Comparison of ENCODE assay signal across 8 mouse cellular contexts in the genomic region with DNA sequence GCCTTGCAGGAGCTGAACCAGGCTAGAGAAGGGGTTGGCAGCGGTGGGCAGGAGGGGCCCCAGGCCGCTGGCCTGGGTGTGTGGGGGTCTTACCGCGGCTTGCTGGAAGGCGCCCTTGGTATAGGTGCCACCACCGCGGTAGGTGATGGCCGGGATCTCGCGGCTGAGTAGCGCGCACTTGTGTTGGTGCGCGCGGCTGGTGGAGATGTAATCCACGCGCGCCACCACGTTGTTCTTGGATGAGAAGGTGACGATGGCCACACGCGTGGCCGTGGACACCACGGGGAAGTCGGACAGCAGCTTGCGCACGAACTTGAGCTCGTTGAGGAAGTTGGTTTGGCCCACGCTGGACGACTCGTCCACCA. TPM values are rescaled to one million over a fixed set of nuclear protein-coding genes. Genes with fewer than 3 reads are reported as not detected.
DNase-seq lines count a peak whose midpoint lies in the region; ATAC-seq and TF ChIP-seq lines count a peak whose summit lies in the region.

No protein-coding gene starts in this region.

- H3K27me3 ChIP-seq in kidney, postnatal 0 days (ENCODE audit: insufficient read depth, low read length): peaks cover 10% of the 10 kb centered on the region; the same call in 1 of the 2 replicates
- H3K27me3 ChIP-seq in embryonic facial prominence, embryonic 13.5 days: peaks cover 17% of the 10 kb centered on the region
- H3K27me3 ChIP-seq in hindbrain, postnatal 0 days (ENCODE audit: insufficient read depth, low read length): peaks cover 13% of the 10 kb centered on the region; the same call in 1 of the 2 replicates
- peaks cover 9% of the 10 kb centered on the region for H3K27me3 ChIP-seq in midbrain, postnatal 0 days (ENCODE audit: insufficient read depth, low read length)

- no peaks in the 10 kb centered on the region for H3K4me1 ChIP-seq in kidney, postnatal 0 days (replicated peaks; ENCODE audit: insufficient read depth, low read length)
- H3K4me1 ChIP-seq in embryonic facial prominence, embryonic 13.5 days: peaks cover 14% of the 10 kb centered on the region
- no peaks in the 10 kb centered on the region; the same call in 1 of the 2 replicates for H3K4me1 ChIP-seq in hindbrain, postnatal 0 days (ENCODE audit: insufficient read depth, low read length)
- no peaks in the 10 kb centered on the region for H3K4me1 ChIP-seq in midbrain, postnatal 0 days (ENCODE audit: insufficient read depth, low read length)

- H3K36me3 ChIP-seq in kidney, postnatal 0 days (ENCODE audit: insufficient read depth, low read length): no peaks in the 10 kb centered on the region
- no peaks in the 10 kb centered on the region for H3K36me3 ChIP-seq in embryonic facial prominence, embryonic 13.5 days
- no peaks in the 10 kb centered on the region for H3K36me3 ChIP-seq in hindbrain, postnatal 0 days (ENCODE audit: insufficient read depth, low read length)
- no peaks in the 10 kb centered on the region for H3K36me3 ChIP-seq in midbrain, postnatal 0 days (ENCODE audit: insufficient read depth, low read length)

- ATAC-seq in kidney, postnatal 0 days (replicated peaks; ENCODE audit: low FRiP score, low read depth): peak; percentile 21
- ATAC-seq in embryonic facial prominence, embryonic 13.5 days (ENCODE audit: insufficient number of reproducible peaks, insufficient read depth, low FRiP score, low TSS enrichment, low read depth): no peak
- peak; percentile 60 for ATAC-seq in hindbrain, postnatal 0 days
- ATAC-seq in midbrain, postnatal 0 days (ENCODE audit: low FRiP score): peak; percentile 47

- no peak overlapping the region for H3K27ac ChIP-seq in kidney, postnatal 0 days
- peak overlapping the region; percentile 93 for H3K27ac ChIP-seq in embryonic facial prominence, embryonic 13.5 days
- peak overlapping the region; percentile 41; the same call in 1 of the 2 replicates for H3K27ac ChIP-seq in hindbrain, postnatal 0 days
- peak overlapping the region; percentile 26; the same call in 1 of the 2 replicates for H3K27ac ChIP-seq in midbrain, postnatal 0 days (ENCODE audit: low read depth, low read length)

- H3K9me3 ChIP-seq in kidney, postnatal 0 days (replicated peaks; ENCODE audit: low read length): no peaks in the 10 kb centered on the region
- H3K9me3 ChIP-seq in embryonic facial prominence, embryonic 13.5 days: no peaks in the 10 kb centered on the region
- no peaks in the 10 kb centered on the region for H3K9me3 ChIP-seq in hindbrain, postnatal 0 days (ENCODE audit: low read length)
- no peaks in the 10 kb centered on the region for H3K9me3 ChIP-seq in midbrain, postnatal 0 days (ENCODE audit: low read length)

- peak overlapping the region; percentile 61 for H3K9ac ChIP-seq in kidney, postnatal 0 days (ENCODE audit: low read depth, low read length)
- H3K9ac ChIP-seq in embryonic facial prominence, embryonic 13.5 days: peak overlapping the region; percentile 82
- peak overlapping the region; percentile 55 for H3K9ac ChIP-seq in hindbrain, postnatal 0 days (replicated peaks; ENCODE audit: low read length)
- peak overlapping the region; percentile 55; the same call in 1 of the 2 replicates for H3K9ac ChIP-seq in midbrain, postnatal 0 days (replicated peaks; ENCODE audit: low read length, poor library complexity, severe bottlenecking)

- WGBS in kidney, postnatal 0 days: under 1% methylated on average over 31 of the region's 31 CpGs
- under 1% methylated on average over 31 of the region's 31 CpGs for WGBS in embryonic facial prominence, embryonic 13.5 days
- under 1% methylated on average over 30 of the region's 31 CpGs for WGBS in hindbrain, postnatal 0 days
- WGBS in midbrain, postnatal 0 days: under 1% methylated on average over 30 of the region's 31 CpGs

- no peak for TF ChIP-seq CTCF in kidney, postnatal 0 days (IDR thresholded peaks at IDR 0.05; ENCODE audit: low read depth)
- TF ChIP-seq CTCF in hindbrain, postnatal 0 days (IDR thresholded peaks at IDR 0.05; ENCODE audit: low read depth): no peak
- no peak for TF ChIP-seq CTCF in midbrain, postnatal 0 days (IDR thresholded peaks at IDR 0.05)

- H3K4me3 ChIP-seq in kidney, postnatal 0 days (replicated peaks; ENCODE audit: low read depth, low read length): peak overlapping the region; percentile 50
- H3K4me3 ChIP-seq in embryonic facial prominence, embryonic 13.5 days: peak overlapping the region; percentile 69
- peak overlapping the region; percentile 59 for H3K4me3 ChIP-seq in hindbrain, postnatal 0 days (ENCODE audit: low read length)
- peak overlapping the region; percentile 62 for H3K4me3 ChIP-seq in midbrain, postnatal 0 days (ENCODE audit: low read depth, low read length)

- DNase-seq in kidney, postnatal 0 days (ENCODE audit: low spot score): no peak
- DNase-seq in kidney, adult 11 months: no peak
- peak; percentile 53 for DNase-seq in hindbrain, postnatal 0 days (ENCODE audit: low spot score)
- DNase-seq in midbrain, postnatal 0 days (ENCODE audit: low spot score): peak; percentile 18
- no peak for DNase-seq in embryo, embryonic 10.5 days (ENCODE audit: low spot score)
- no peak for DNase-seq in adrenal gland, postnatal 36 days
- DNase-seq in urinary bladder, adult 18-20 months (ENCODE audit: low spot score in 2 of 2): no peak

- H3K4me2 ChIP-seq in kidney, postnatal 0 days (ENCODE audit: low read length): peak overlapping the region; percentile 82
- H3K4me2 ChIP-seq in embryonic facial prominence, embryonic 13.5 days: peak overlapping the region; percentile 88
- H3K4me2 ChIP-seq in hindbrain, postnatal 0 days (ENCODE audit: low read depth, low read length): peak overlapping the region; percentile 98
- peak overlapping the region; percentile 98 for H3K4me2 ChIP-seq in midbrain, postnatal 0 days (ENCODE audit: low read depth, low read length, poor library complexity, severe bottlenecking)

RNA-seq across cellular contexts. Expression of a gene that starts 0.9 kb away (rescaled TPM):
- 2.4 and 2.5 TPM in 2 replicates for polyA plus RNA-seq in kidney, postnatal 0 days (2015; fragmentation: Nextera tagmentation; extraction: Ambion mirVana)
- polyA plus RNA-seq in embryonic facial prominence, embryonic 13.5 days (2015; fragmentation: Nextera tagmentation; extraction: Ambion mirVana): 11.0 and 14.1 TPM in 2 replicates
- 8.4 and 10.4 TPM in 2 replicates for total RNA-seq in hindbrain, postnatal 0 days (2014; rRNA removed)
- polyA plus RNA-seq in hindbrain, postnatal 0 days (2015; fragmentation: Nextera tagmentation; extraction: Ambion mirVana): 2.1 and 2.2 TPM in 2 replicates
- total RNA-seq in midbrain, postnatal 0 days (2014; rRNA removed): 5.7 and 5.9 TPM in 2 replicates
- polyA plus RNA-seq in midbrain, postnatal 0 days (2015; fragmentation: Nextera tagmentation; extraction: Ambion mirVana): 0.75 and 0.85 TPM in 2 replicates
- 10 to 100 TPM; 15.1 to 16.6 TPM for total RNA-seq in adrenal gland, postnatal 36 days (2021)

Comparison
In these comparisons a context has a peak if more than half of its experiments do, and no peak if none do; other contexts are left out.
1. DNase-seq: peak in hindbrain, postnatal 0 days (single experiment) and midbrain, postnatal 0 days (single experiment); none in kidney, postnatal 0 days (single experiment), kidney, adult 11 months (single experiment), embryo, embryonic 10.5 days (single experiment), adrenal gland, postnatal 36 days (0 of 2) and urinary bladder, adult 18-20 months (0 of 2).
2. Peak in every context shown above with its lines, with median percentiles within 50 percentile points of each other: H3K4me2 ChIP-seq, H3K4me3 ChIP-seq and H3K9ac ChIP-seq.